Mouse (Mus musculus) ES-Bruce4 (cell line): Measurements from ENCODE around the gene Slc28a3. TPM values are rescaled to one million over a fixed set of nuclear protein-coding genes. Genes with fewer than 3 reads are reported as not detected.

Experiments
- H3K27ac ChIP-seq: 2 replicates; pipeline ENCODE4 v1.5.1; 2012; ENCODE audit warnings: low read length, inconsistent platforms; ENCODE audit not compliant: insufficient read depth
- H3K27me3 ChIP-seq: 2 replicates; pipeline ENCODE4 v1.6.1; 2012; ENCODE audit warnings: mild to moderate bottlenecking, low read length, inconsistent platforms; ENCODE audit not compliant: control insufficient read depth, poor library complexity, insufficient read depth, severe bottlenecking
- H3K36me3 ChIP-seq: 2 replicates; pipeline ENCODE4 v1.6.1; 2012; ENCODE audit warnings: inconsistent platforms, mild to moderate bottlenecking, low read length, moderate library complexity; ENCODE audit not compliant: control insufficient read depth, poor library complexity, insufficient read depth, severe bottlenecking
- H3K4me1 ChIP-seq: one replicate; pipeline ENCODE4 v1.8.1; 2011; ENCODE audit warnings: low read length; ENCODE audit not compliant: control insufficient read depth, insufficient read depth
- H3K4me3 ChIP-seq: 2 replicates; pipeline ENCODE4 v1.5.1; 2011; ENCODE audit warnings: low read depth, mild to moderate bottlenecking, low read length
- H3K9ac ChIP-seq: 2 replicates; pipeline ENCODE4 v1.6.1; 2012; ENCODE audit warnings: low read depth, mild to moderate bottlenecking, inconsistent platforms; ENCODE audit not compliant: poor library complexity, severe bottlenecking
- H3K9me3 ChIP-seq: replicated peaks from 2 replicates; pipeline ENCODE4 v1.6.1; 2012; ENCODE audit warnings: mild to moderate bottlenecking, low read length, inconsistent platforms; ENCODE audit not compliant: control insufficient read depth, poor library complexity, insufficient read depth, severe bottlenecking
- CTCF ChIP-seq: IDR thresholded peaks from one replicate; pipeline ENCODE4 v1.8.1; 2011; ENCODE audit warnings: low read depth, low read length
- EP300 ChIP-seq: IDR thresholded peaks from 2 replicates; pipeline ENCODE4 v1.6.1; 2011; ENCODE audit warnings: low read depth, low read length; ENCODE audit not compliant: insufficient read depth
- POLR2A ChIP-seq: IDR thresholded peaks from one replicate; pipeline ENCODE4 v1.8.1; 2011; ENCODE audit warnings: low read length; ENCODE audit not compliant: insufficient read depth
- polyA plus RNA-seq: library from polyadenylated mRNA; stranded (reverse); fragments of >200 nt; gene quantifications from 2 replicates; pipeline ENCODE4 v1.2.4, GENCODE M21; 2011; ENCODE audit warnings: low read depth; ENCODE audit not compliant: missing spikeins, insufficient read depth, insufficient read length

Gene Slc28a3
- polyA plus RNA-seq, 1 experiment, result 0.31 TPM

- Histone ChIP-seq H3K27ac (no peak overlapping the region), H3K4me1 (peaks cover 1% of the 10 kb centered on the region), H3K9ac (0 out of 2 replicates have a peak overlapping the region, but pooled peaks have one; percentile 7)
Measured at GRCm38 (mm10) chr13:58542167-58542566, 68.5 kb downstream of the Slc28a3 start.

GRCm38 (mm10) chr13:58541620-58542019 lies 69.1 kb downstream of the Slc28a3 start:
- H3K4me1 ChIP-seq, result peaks cover 1% of the 10 kb centered on the region
- H3K27ac ChIP-seq, result no peak overlapping the region
- H3K4me3 ChIP-seq, result no peak overlapping the region
- TF ChIP-seq POLR2A (no peak), EP300 (no peak), CTCF (no peak)
- H3K9me3 ChIP-seq, result no peaks in the 10 kb centered on the region
- no peak overlapping the region for H3K9ac ChIP-seq
- no peaks in the 10 kb centered on the region for H3K27me3 ChIP-seq
- no peaks in the 10 kb centered on the region for H3K36me3 ChIP-seq

More at GRCm38 (mm10) chr13:58542167-58542566, 68.5 kb downstream of the Slc28a3 start:
- no peaks in the 10 kb centered on the region for H3K27me3 ChIP-seq
- H3K36me3 ChIP-seq, result no peaks in the 10 kb centered on the region
- H3K4me3 ChIP-seq, result no peak overlapping the region
- no peaks in the 10 kb centered on the region for H3K9me3 ChIP-seq
- no peak for TF ChIP-seq CTCF
- no peak for TF ChIP-seq POLR2A
- no peak for TF ChIP-seq EP300

- Histone ChIP-seq H3K27ac (no peak overlapping the region), H3K4me3 (no peak overlapping the region), H3K9me3 (no peaks in the 10 kb centered on the region), H3K9ac (no peak overlapping the region), H3K27me3 (no peaks in the 10 kb centered on the region), H3K36me3 (no peaks in the 10 kb centered on the region), H3K4me1 (peaks cover 1% of the 10 kb centered on the region)
- TF ChIP-seq EP300 (no peak), POLR2A (no peak), CTCF (no peak)
Measured at GRCm38 (mm10) chr13:58538966-58539365, 71.7 kb downstream of the Slc28a3 start.

- no peaks in the 10 kb centered on the region for H3K27me3 ChIP-seq
- H3K36me3 ChIP-seq, result no peaks in the 10 kb centered on the region
- no peak overlapping the region for H3K4me3 ChIP-seq
- no peak overlapping the region for H3K9ac ChIP-seq
- H3K4me1 ChIP-seq, result peaks cover 1% of the 10 kb centered on the region
- no peak for TF ChIP-seq POLR2A
- H3K9me3 ChIP-seq, result no peaks in the 10 kb centered on the region
- no peak overlapping the region for H3K27ac ChIP-seq
Measured at GRCm38 (mm10) chr13:58538366-58538765, 72.3 kb downstream of the Slc28a3 start.

GRCm38 (mm10) chr13:58537916-58538233 lies 72.8 kb downstream of the Slc28a3 start:
- TF ChIP-seq POLR2A (no peak), EP300 (no peak), CTCF (no peak)
- Histone ChIP-seq H3K27ac (no peak overlapping the region), H3K9me3 (no peaks in the 10 kb centered on the region), H3K4me1 (peaks cover 1% of the 10 kb centered on the region), H3K9ac (no peak overlapping the region), H3K4me3 (no peak overlapping the region), H3K27me3 (no peaks in the 10 kb centered on the region), H3K36me3 (no peaks in the 10 kb centered on the region)

- no peaks in the 10 kb centered on the region for H3K27me3 ChIP-seq
- no peaks in the 10 kb centered on the region for H3K36me3 ChIP-seq
- no peak overlapping the region for H3K9ac ChIP-seq
- H3K9me3 ChIP-seq, result no peaks in the 10 kb centered on the region
- H3K27ac ChIP-seq, result no peak overlapping the region
- no peak overlapping the region for H3K4me3 ChIP-seq
- H3K4me1 ChIP-seq, result peaks cover 1% of the 10 kb centered on the region
- no peak for TF ChIP-seq EP300
- no peak for TF ChIP-seq POLR2A
- TF ChIP-seq CTCF, result no peak
Measured at GRCm38 (mm10) chr13:58537232-58537915, 73.3 kb downstream of the Slc28a3 start.
